Mouse (Mus musculus) kidney, postnatal 0 days (tissue): ENCODE data around the gene Tekt3. TPM values are rescaled to one million over a fixed set of nuclear protein-coding genes. Genes with fewer than 3 reads are reported as not detected.

Source experiments
- ATAC-seq: fragments of 200-750 bp; cut with Nextera tagmentation; replicated peaks from 2 replicates; pipeline ENCODE4 v1.8.0; 2017; ENCODE audit warnings: low read depth, moderate number of reproducible peaks, moderate TSS enrichment, moderate library complexity; ENCODE audit not compliant: low FRiP score
- DNase-seq: peaks from one replicate; pipeline ENCODE4 v3.0.0-alpha.2; 2016; ENCODE audit warnings: low spot score
- H3K27ac ChIP-seq: fragments of 300-500 bp; sonication (generic); 2 replicates; pipeline ENCODE4 v1.5.1; 2014; ENCODE audit warnings: mild to moderate bottlenecking
- H3K27me3 ChIP-seq: fragments of 300-500 bp; sonication (generic); 2 replicates; pipeline ENCODE4 v1.6.1; 2014; ENCODE audit warnings: low read length, mixed read lengths; ENCODE audit not compliant: insufficient read depth
- H3K36me3 ChIP-seq: fragments of 300-500 bp; sonication (generic); 2 replicates; pipeline ENCODE4 v1.6.1; 2014; ENCODE audit warnings: low read length, mixed read lengths; ENCODE audit not compliant: insufficient read depth
- H3K4me1 ChIP-seq: fragments of 300-500 bp; sonication (generic); replicated peaks from 2 replicates; pipeline ENCODE4 v1.6.1; 2014; ENCODE audit warnings: antibody characterized with exemption, low read length, mixed read lengths; ENCODE audit not compliant: insufficient read depth
- H3K4me2 ChIP-seq: fragments of 300-500 bp; sonication (generic); 2 replicates; pipeline ENCODE4 v1.6.1; 2014; ENCODE audit warnings: mild to moderate bottlenecking, low read length, moderate library complexity, mixed read lengths
- H3K4me3 ChIP-seq: fragments of 300-500 bp; sonication (generic); replicated peaks from 2 replicates; pipeline ENCODE4 v1.5.1; 2014; ENCODE audit warnings: low read depth, low read length
- H3K9ac ChIP-seq: fragments of 300-500 bp; sonication (generic); 2 replicates; pipeline ENCODE4 v1.6.1; 2014; ENCODE audit warnings: low read depth, low read length
- H3K9me3 ChIP-seq: fragments of 300-500 bp; sonication (generic); replicated peaks from 2 replicates; pipeline ENCODE4 v1.6.1; 2016; ENCODE audit warnings: low read length, inconsistent platforms, mixed read lengths
- CTCF ChIP-seq: IDR thresholded peaks from 2 replicates; pipeline ENCODE4 v1.5.1; 2016; ENCODE audit warnings: antibody characterized with exemption, low read depth, mild to moderate bottlenecking, moderate library complexity
- WGBS: fragments of 180-500 bp; shearing (Covaris S2); extraction: QIAGEN DNeasy Blood & Tissue Kit; methylation state at CpG from one replicate; pipeline ENCODE4 v1.1.7; 2014; 5-methylcytosine and 5-hydroxymethylcytosine counted together
- polyA plus RNA-seq: library from polyadenylated mRNA; unstranded; fragments of >200 nt; fragmentation: Nextera tagmentation; extraction: Ambion mirVana; gene quantifications from 2 replicates; pipeline ENCODE4 v1.2.1, GENCODE M21; 2015

Gene Tekt3
- polyA plus RNA-seq, 1 experiment from 2014 or later, result not detected

GRCm38 (mm10) chr11:63116652-63117051 is 55.2 kb downstream of the Tekt3 start:
- no peak for DNase-seq
- H3K36me3 ChIP-seq, result no peaks in the 10 kb centered on the region
- WGBS, result 83% methylated on average over 5 of the region's 5 CpGs
- TF ChIP-seq CTCF, result no peak
- no peak for ATAC-seq
- no peak overlapping the region for H3K4me3 ChIP-seq
- no peaks in the 10 kb centered on the region for H3K27me3 ChIP-seq
- no peak overlapping the region for H3K9ac ChIP-seq
- no peak overlapping the region for H3K4me2 ChIP-seq
- no peaks in the 10 kb centered on the region for H3K9me3 ChIP-seq
- no peak overlapping the region for H3K27ac ChIP-seq
- H3K4me1 ChIP-seq, result 0 out of 2 replicates have a peak, but pooled peaks cover 4% of the 10 kb centered on the region

- WGBS, result 61% methylated on average over 1 of the region's 1 CpGs
- ATAC-seq, result no peak
Measured at GRCm38 (mm10) chr11:63117266-63117665, 55.8 kb downstream of the Tekt3 start.

GRCm38 (mm10) chr11:63119791-63120190 is 58.3 kb downstream of the Tekt3 start:
- no peak overlapping the region for H3K4me2 ChIP-seq
- 0 out of 2 replicates have a peak, but pooled peaks cover 4% of the 10 kb centered on the region for H3K4me1 ChIP-seq
- no peak overlapping the region for H3K27ac ChIP-seq
- DNase-seq (no peak), ATAC-seq (no peak)
- H3K9me3 ChIP-seq, result no peaks in the 10 kb centered on the region
- no peaks in the 10 kb centered on the region for H3K36me3 ChIP-seq
- H3K9ac ChIP-seq, result no peak overlapping the region
- no peaks in the 10 kb centered on the region for H3K27me3 ChIP-seq
- H3K4me3 ChIP-seq, result no peak overlapping the region
- no peak for TF ChIP-seq CTCF
- WGBS, result 73% methylated on average over 7 of the region's 7 CpGs

More at GRCm38 (mm10) chr11:63117266-63117665, 55.8 kb downstream of the Tekt3 start:
- Histone ChIP-seq H3K4me1 (0 out of 2 replicates have a peak, but pooled peaks cover 4% of the 10 kb centered on the region), H3K4me3 (no peak overlapping the region), H3K36me3 (no peaks in the 10 kb centered on the region), H3K9ac (no peak overlapping the region), H3K4me2 (no peak overlapping the region), H3K27me3 (no peaks in the 10 kb centered on the region), H3K9me3 (no peaks in the 10 kb centered on the region), H3K27ac (no peak overlapping the region)
- TF ChIP-seq CTCF, result no peak
- no peak for DNase-seq

GRCm38 (mm10) chr11:63122249-63122648 is 60.8 kb downstream of the Tekt3 start:
- DNase-seq, result no peak
- WGBS, result 67% methylated on average over 2 of the region's 2 CpGs
- no peak for ATAC-seq
- no peaks in the 10 kb centered on the region for H3K9me3 ChIP-seq
- H3K4me3 ChIP-seq, result no peak overlapping the region
- H3K4me2 ChIP-seq, result no peak overlapping the region
- H3K9ac ChIP-seq, result no peak overlapping the region
- no peaks in the 10 kb centered on the region for H3K4me1 ChIP-seq
- no peaks in the 10 kb centered on the region for H3K27me3 ChIP-seq
- H3K36me3 ChIP-seq, result no peaks in the 10 kb centered on the region
- TF ChIP-seq CTCF, result no peak
- H3K27ac ChIP-seq, result no peak overlapping the region

- Histone ChIP-seq H3K9me3 (no peaks in the 10 kb centered on the region), H3K27ac (no peak overlapping the region), H3K4me2 (no peak overlapping the region), H3K27me3 (no peaks in the 10 kb centered on the region), H3K36me3 (no peaks in the 10 kb centered on the region), H3K9ac (no peak overlapping the region), H3K4me3 (no peak overlapping the region), H3K4me1 (no peaks in the 10 kb centered on the region)
- DNase-seq (no peak), ATAC-seq (no peak)
- TF ChIP-seq CTCF, result no peak
- 65% methylated on average over 4 of the region's 4 CpGs for WGBS
Measured at GRCm38 (mm10) chr11:63122776-63123350, 61.4 kb downstream of the Tekt3 start.

- Histone ChIP-seq H3K4me2 (no peak overlapping the region), H3K9ac (no peak overlapping the region), H3K27ac (no peak overlapping the region), H3K4me1 (0 out of 2 replicates have a peak, but pooled peaks cover 2% of the 10 kb centered on the region), H3K36me3 (no peaks in the 10 kb centered on the region), H3K9me3 (no peaks in the 10 kb centered on the region), H3K4me3 (no peak overlapping the region), H3K27me3 (no peaks in the 10 kb centered on the region)
- WGBS, result 14% methylated on average over 4 of the region's 4 CpGs
- ATAC-seq (no peak; the same call in 1 of the 2 replicates), DNase-seq (no peak)
- TF ChIP-seq CTCF, result peak; percentile 51
Measured at GRCm38 (mm10) chr11:63124316-63124715, 62.9 kb downstream of the Tekt3 start.
